Mouse (Mus musculus) neural tube, embryonic 13.5 days (tissue): ENCODE results near the gene Gm17677. TPM values are rescaled to one million over a fixed set of nuclear protein-coding genes. Genes with fewer than 3 reads are reported as not detected.

Experiments used
- ATAC-seq: fragments of 200-750 bp; cut with Nextera tagmentation; 2 replicates; pipeline ENCODE4 v1.8.0; 2017; ENCODE audit warnings: low read depth, mild to moderate bottlenecking, moderate TSS enrichment, moderate library complexity
- H3K27ac ChIP-seq: fragments of 300-500 bp; sonication (generic); replicated peaks from 2 replicates; pipeline ENCODE4 v1.5.1; 2015; ENCODE audit warnings: moderate library complexity, mild to moderate bottlenecking, inconsistent platforms
- H3K27me3 ChIP-seq: fragments of 300-500 bp; sonication (generic); 2 replicates; pipeline ENCODE4 v1.6.1; 2015; ENCODE audit warnings: mild to moderate bottlenecking, inconsistent platforms
- H3K36me3 ChIP-seq: fragments of 300-500 bp; sonication (generic); 2 replicates; pipeline ENCODE4 v1.6.1; 2015; ENCODE audit warnings: mild to moderate bottlenecking, inconsistent platforms
- H3K4me1 ChIP-seq: fragments of 300-500 bp; sonication (generic); replicated peaks from 2 replicates; pipeline ENCODE4 v1.6.1; 2015; ENCODE audit warnings: inconsistent platforms
- H3K4me2 ChIP-seq: fragments of 300-500 bp; sonication (generic); 2 replicates; pipeline ENCODE4 v1.6.1; 2015; ENCODE audit warnings: inconsistent platforms, mild to moderate bottlenecking, moderate library complexity
- H3K4me3 ChIP-seq: fragments of 300-500 bp; sonication (generic); 2 replicates; pipeline ENCODE4 v1.5.1; 2015; ENCODE audit warnings: mild to moderate bottlenecking, inconsistent platforms
- H3K9ac ChIP-seq: fragments of 300-500 bp; sonication (generic); 2 replicates; pipeline ENCODE4 v1.6.1; 2015; ENCODE audit warnings: moderate library complexity, mild to moderate bottlenecking, inconsistent platforms
- H3K9me3 ChIP-seq: fragments of 300-500 bp; sonication (generic); 2 replicates; pipeline ENCODE4 v1.6.1; 2016; ENCODE audit warnings: inconsistent platforms
- WGBS: fragments of 180-500 bp; shearing (Covaris S2); methylation state at CpG from one replicate; pipeline ENCODE4 v1.1.7; 2015; 5-methylcytosine and 5-hydroxymethylcytosine counted together
- polyA plus RNA-seq: library from polyadenylated mRNA; unstranded; fragments of >200 nt; fragmentation: Nextera tagmentation; extraction: Ambion mirVana; gene quantifications from 2 replicates; pipeline ENCODE4 v1.2.1, GENCODE M21; 2015

The Gm17677 gene
- polyA plus RNA-seq, result not detected in 2 replicates

DNA sequence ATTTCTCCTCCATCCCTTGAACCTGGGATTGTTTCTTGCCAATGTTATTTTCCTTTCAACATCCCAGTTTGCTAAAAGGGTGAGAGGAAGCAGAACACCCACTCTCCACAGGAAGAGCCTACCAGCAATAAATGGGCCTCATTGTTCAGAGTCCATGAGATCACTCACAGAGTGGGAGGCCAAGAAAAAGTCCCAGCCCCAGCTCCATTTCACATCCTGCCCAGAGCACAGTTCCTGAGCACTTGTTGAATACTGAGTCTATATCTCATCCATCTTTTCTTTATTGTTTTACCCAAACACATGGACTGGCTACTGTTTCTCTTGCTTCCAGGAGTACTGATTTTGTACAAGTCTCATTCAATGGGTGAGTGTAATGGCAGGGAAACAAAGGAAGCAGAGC lies at the start of gene Gm17677:
TSS of gene Gm17677 (plus strand) at position 301 of the 400 bp plus-strand sequence.
- no peaks in the 10 kb centered on the region for H3K36me3 ChIP-seq
- no peaks in the 10 kb centered on the region for H3K4me1 ChIP-seq
- H3K4me3 ChIP-seq, result no peak within 1 kb of the TSS
- H3K9ac ChIP-seq, result no peak within 1 kb of the TSS
- no peaks in the 10 kb centered on the region for H3K27me3 ChIP-seq
- no peak within 1 kb of the TSS for H3K27ac ChIP-seq
- H3K4me2 ChIP-seq, result no peak within 1 kb of the TSS
- no peak for ATAC-seq
- peaks cover 9% of the 10 kb centered on the region for H3K9me3 ChIP-seq

DNA sequence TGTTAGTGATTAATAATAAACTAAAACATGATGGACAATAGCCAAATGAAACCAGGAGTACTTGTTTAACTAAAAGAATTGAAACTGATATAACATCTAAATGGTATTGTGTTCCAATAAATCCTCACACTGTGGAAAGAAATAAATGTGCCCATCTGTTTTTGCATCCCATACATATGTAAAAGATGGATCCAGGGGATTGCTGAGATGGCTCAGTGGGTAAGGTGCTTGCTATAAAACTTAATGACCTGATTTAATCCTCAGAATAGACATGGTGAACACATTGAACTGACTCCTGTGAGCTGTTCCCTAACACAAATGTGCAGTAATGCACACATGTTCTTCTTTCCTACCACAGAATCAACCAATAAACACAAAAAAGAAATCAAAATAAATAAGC lies 48.9 kb upstream of the Gm17677 start:
- Histone ChIP-seq H3K9ac (no peak overlapping the region), H3K4me3 (no peak overlapping the region), H3K9me3 (no peaks in the 10 kb centered on the region), H3K4me2 (no peak overlapping the region), H3K36me3 (no peaks in the 10 kb centered on the region), H3K4me1 (no peaks in the 10 kb centered on the region), H3K27ac (no peak overlapping the region), H3K27me3 (no peaks in the 10 kb centered on the region)
- ATAC-seq, result peak; percentile 65

DNA sequence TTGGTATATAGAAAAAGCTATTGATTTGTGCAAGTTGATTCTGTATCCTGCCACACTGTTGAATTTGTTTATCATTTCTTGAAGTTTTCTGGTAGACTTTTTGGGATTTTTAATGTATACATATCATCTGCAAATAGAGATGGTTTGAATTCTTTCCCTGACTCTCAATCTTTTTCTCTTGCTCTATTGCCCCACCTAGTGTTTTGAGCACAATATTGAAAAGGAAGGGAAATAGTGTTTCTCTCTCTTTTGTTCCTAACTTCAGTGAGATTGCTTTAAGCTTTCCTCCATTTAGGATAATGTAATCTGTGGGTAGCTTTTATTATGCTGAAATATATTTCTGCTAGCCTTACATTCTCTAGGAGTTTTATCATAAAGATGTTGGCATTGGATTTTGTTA lies 33.6 kb upstream of the Gm17677 start:
- Histone ChIP-seq H3K9ac (no peak overlapping the region), H3K27me3 (no peaks in the 10 kb centered on the region), H3K27ac (no peak overlapping the region), H3K4me3 (no peak overlapping the region), H3K4me1 (no peaks in the 10 kb centered on the region), H3K36me3 (no peaks in the 10 kb centered on the region), H3K9me3 (peaks cover 5% of the 10 kb centered on the region; the same call in 1 of the 2 replicates), H3K4me2 (no peak overlapping the region)
- ATAC-seq, result no peak

DNA sequence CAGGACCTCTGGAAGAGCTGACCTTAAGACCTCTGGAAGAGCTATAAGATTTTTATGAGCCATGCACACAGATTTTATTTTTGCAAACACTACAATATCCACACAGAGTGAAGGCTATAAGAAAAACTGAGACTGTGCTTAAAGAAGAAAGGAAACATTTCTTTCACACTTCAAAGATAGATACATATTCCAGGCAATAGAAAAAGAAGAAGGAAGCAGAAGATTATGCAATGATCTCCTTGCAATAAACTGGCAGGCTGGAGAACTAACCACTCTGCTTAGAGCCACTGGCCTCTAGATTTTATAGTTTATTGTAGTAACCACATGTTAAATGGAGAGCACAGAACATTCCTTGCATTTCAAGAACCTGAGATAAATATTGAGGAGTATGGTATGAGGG lies 16.0 kb downstream of the Gm17677 start:
- no peaks in the 10 kb centered on the region for H3K27me3 ChIP-seq
- no peak overlapping the region for H3K27ac ChIP-seq
- ATAC-seq, result no peak
- no peak overlapping the region for H3K9ac ChIP-seq
- 0 out of 2 replicates have a peak, but pooled peaks cover 5% of the 10 kb centered on the region for H3K9me3 ChIP-seq
- H3K4me1 ChIP-seq, result no peaks in the 10 kb centered on the region
- H3K4me3 ChIP-seq, result no peak overlapping the region
- no peak overlapping the region for H3K4me2 ChIP-seq
- H3K36me3 ChIP-seq, result no peaks in the 10 kb centered on the region

DNA sequence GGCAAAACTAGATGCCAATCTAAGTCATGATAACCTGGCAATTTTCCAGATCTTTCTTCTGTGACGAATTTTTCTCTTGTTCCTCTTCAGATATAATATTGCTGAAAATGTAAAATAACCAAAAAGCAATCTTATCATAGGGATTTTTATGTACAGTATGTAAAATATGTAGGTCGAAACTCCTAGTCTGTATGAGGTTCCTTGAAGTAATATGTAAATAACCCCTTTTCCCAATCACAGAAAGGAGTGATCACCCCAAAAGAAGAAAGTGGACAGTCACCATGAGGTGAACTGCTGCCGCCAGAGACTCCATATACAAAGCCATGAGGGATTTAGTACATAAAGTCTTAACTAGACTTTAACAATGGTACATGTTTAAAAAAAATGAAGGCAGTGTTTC lies 37.2 kb downstream of the Gm17677 start, which contains the start of gene Gm17727:
TSS of gene Gm17727 (minus strand) at position 101 of the 400 bp plus-strand sequence.
- H3K9ac ChIP-seq, result no peak within 1 kb of the TSS
- ATAC-seq, result no peak
- H3K36me3 ChIP-seq, result no peaks in the 10 kb centered on the region
- H3K9me3 ChIP-seq, result 0 out of 2 replicates have a peak, but pooled peaks cover 13% of the 10 kb centered on the region
- no peaks in the 10 kb centered on the region for H3K4me1 ChIP-seq
- H3K27ac ChIP-seq, result no peak within 1 kb of the TSS
- H3K4me3 ChIP-seq, result no peak within 1 kb of the TSS
- WGBS, result 67% methylated on average over 3 of the region's 3 CpGs
- H3K27me3 ChIP-seq, result no peaks in the 10 kb centered on the region
- H3K4me2 ChIP-seq, result no peak within 1 kb of the TSS

DNA sequence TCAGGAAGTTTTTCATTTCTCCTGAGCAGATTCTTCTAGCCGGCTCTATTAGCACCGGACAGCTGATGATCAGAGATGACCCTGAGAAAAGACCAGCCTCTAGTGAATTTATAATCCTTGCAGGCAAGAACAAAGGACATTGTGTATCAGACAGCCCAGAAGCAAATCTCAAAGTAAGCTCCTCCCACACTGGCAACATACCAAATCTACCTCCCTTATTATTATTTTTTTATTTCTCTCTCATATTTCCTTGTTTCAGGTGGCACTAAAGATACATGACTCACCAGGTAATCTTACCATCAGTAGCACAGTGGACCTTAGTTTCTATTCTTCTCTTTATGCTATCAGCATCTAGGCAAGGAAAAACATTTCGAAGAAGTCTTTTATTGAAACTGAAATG lies 49.2 kb downstream of the Gm17677 start, which contains the start of the genes Gm27235 and D730048I06Rik:
TSS of gene Gm27235 (minus strand) at position 101 of the 400 bp plus-strand sequence.
TSS of gene D730048I06Rik (minus strand) at position 112 of the 400 bp plus-strand sequence.
- Histone ChIP-seq H3K9me3 (peaks cover 22% of the 10 kb centered on the region; the same call in 1 of the 2 replicates), H3K27ac (no peak within 1 kb of the TSS), H3K4me2 (no peak within 1 kb of the TSS), H3K36me3 (no peaks in the 10 kb centered on the region), H3K4me1 (no peaks in the 10 kb centered on the region), H3K27me3 (no peaks in the 10 kb centered on the region), H3K9ac (no peak within 1 kb of the TSS), H3K4me3 (no peak within 1 kb of the TSS)
- WGBS, result 91% methylated on average over 3 of the region's 3 CpGs
- ATAC-seq, result no peak

Other genes with a start within 250 kb of the Gm17677 start
- not detected in 2 replicates for gene Gm1113, start 222.8 kb upstream of the Gm17677 start, polyA plus RNA-seq
- 25.1 and 25.8 TPM in 2 replicates for gene Ddx25, start 182.5 kb upstream of the Gm17677 start, polyA plus RNA-seq
- 15.9 and 17.7 TPM in 2 replicates for gene Pus3, start 182.5 kb upstream of the Gm17677 start, polyA plus RNA-seq
- 1.1 and 1.6 TPM in 2 replicates for gene Pate2, start 170.8 kb upstream of the Gm17677 start, polyA plus RNA-seq
- gene Hyls1, start 170.7 kb upstream of the Gm17677 start, polyA plus RNA-seq, result 18.6 and 21.2 TPM in 2 replicates
- gene Pate4, start 129.1 kb upstream of the Gm17677 start, polyA plus RNA-seq, result not detected in 2 replicates
- gene Pate3, start 92.8 kb upstream of the Gm17677 start, polyA plus RNA-seq, result not detected in 2 replicates
- not detected in 2 replicates for gene Pate1, start 53.7 kb upstream of the Gm17677 start, polyA plus RNA-seq
- gene Gm17727, start 37.1 kb downstream of the Gm17677 start, polyA plus RNA-seq, result not detected in 2 replicates
- gene Gm27235, start 49.1 kb downstream of the Gm17677 start, polyA plus RNA-seq, result not detected in 2 replicates
- not detected in 2 replicates for gene D730048I06Rik, start 49.1 kb downstream of the Gm17677 start, polyA plus RNA-seq
- gene 9230110F15Rik, start 103.1 kb downstream of the Gm17677 start, polyA plus RNA-seq, result not detected in 2 replicates
- gene 9230113P08Rik, start 167.4 kb downstream of the Gm17677 start, polyA plus RNA-seq, result not detected in 2 replicates